Mouse (Mus musculus) CH12.LX (cell line): ENCODE results near the gene Kcng3. TPM values are rescaled to one million over a fixed set of nuclear protein-coding genes. Genes with fewer than 3 reads are reported as not detected.

Source experiments
- DNase-seq: peaks from one replicate; pipeline ENCODE4 v3.0.0-alpha.2; 2013; ENCODE audit errors: extremely low read depth
- H3K27ac ChIP-seq: 2 replicates; pipeline ENCODE4 v1.5.1; 2012; ENCODE audit warnings: low read depth, mild to moderate bottlenecking, control low read depth, moderate library complexity; ENCODE audit not compliant: insufficient read depth
- H3K27me3 ChIP-seq: replicated peaks from 2 replicates; pipeline ENCODE3; 2012; ENCODE audit warnings: inconsistent platforms
- H3K36me3 ChIP-seq, 2 experiments: replicated peaks in 1 of 2; 2 replicates each; pipeline versions ENCODE3 to v1.6.1; 2012; ENCODE audit warnings: inconsistent platforms in 1 of 2, low read length in 1 of 2, mild to moderate bottlenecking in 1 of 2, mixed read lengths in 1 of 2, moderate library complexity in 1 of 2; ENCODE audit not compliant: control insufficient read depth in 1 of 2, insufficient read depth in 1 of 2
- H3K4me1 ChIP-seq, 2 experiments: 2 replicates each; pipeline ENCODE4 v1.6.1; 2012; ENCODE audit warnings: inconsistent platforms in 1 of 2, moderate library complexity in 1 of 2; ENCODE audit not compliant: insufficient read depth in 2 of 2, control insufficient read depth in 1 of 2
- H3K4me2 ChIP-seq: 2 replicates; pipeline ENCODE4 v1.6.1; 2012; ENCODE audit warnings: low read depth, mild to moderate bottlenecking, control low read depth; ENCODE audit not compliant: poor library complexity, insufficient read depth, severe bottlenecking
- H3K4me3 ChIP-seq, 3 experiments: fragments of 150-350 bp in 1 of 3; sonication (generic) in 1 of 3; replicated peaks in 1 of 3; 2 replicates each; pipeline versions ENCODE3 to v1.5.1; 2011 to 2012; ENCODE audit warnings: low read depth in 2 of 3, low read length in 2 of 3, mild to moderate bottlenecking in 2 of 3, moderate library complexity in 2 of 3, control low read depth in 1 of 3, improper control_type of control experiment in 1 of 3, inconsistent platforms in 1 of 3, mixed read lengths in 1 of 3; ENCODE audit not compliant: poor library complexity in 1 of 3
- H3K79me2 ChIP-seq: replicated peaks from 2 replicates; pipeline ENCODE4 v1.6.1; 2012; ENCODE audit warnings: mild to moderate bottlenecking, moderate library complexity; ENCODE audit not compliant: control insufficient read depth, poor library complexity, insufficient read depth, severe bottlenecking; ENCODE audit errors: extremely low read depth
- H3K9ac ChIP-seq: 2 replicates; pipeline ENCODE4 v1.6.1; 2012; ENCODE audit warnings: low read depth, mild to moderate bottlenecking, control low read depth, moderate library complexity; ENCODE audit not compliant: insufficient read depth
- H3K9me3 ChIP-seq: replicated peaks from 2 replicates; pipeline ENCODE3; 2012; ENCODE audit warnings: low read length, inconsistent platforms, mixed read lengths
- CHD1 ChIP-seq: IDR thresholded peaks from 2 replicates; pipeline ENCODE4 v1.6.1; 2012; ENCODE audit warnings: low read depth, low read length, improper control_type of control experiment, inconsistent platforms
- CTCF ChIP-seq, 2 experiments: IDR thresholded peaks in 1 of 2; conservative IDR thresholded peaks in 1 of 2; 2 replicates each; pipeline ENCODE4 v1.5.1; 2011 to 2012; ENCODE audit warnings: low read depth in 2 of 2, low read length in 2 of 2, improper control_type of control experiment in 1 of 2, inconsistent platforms in 1 of 2, mild to moderate bottlenecking in 1 of 2, moderate library complexity in 1 of 2
- ELF1 ChIP-seq: IDR thresholded peaks from 2 replicates; pipeline ENCODE4 v1.6.1; 2014; ENCODE audit warnings: low read depth, mild to moderate bottlenecking, inconsistent platforms, low read length, improper control_type of control experiment
- EP300 ChIP-seq: IDR thresholded peaks from 2 replicates; pipeline ENCODE4 v1.6.1; 2011; ENCODE audit warnings: low read length, improper control_type of control experiment
- ETS1 ChIP-seq: conservative IDR thresholded peaks from 2 replicates; pipeline ENCODE4 v1.6.1; 2012; ENCODE audit warnings: low read depth, mild to moderate bottlenecking, inconsistent platforms, low read length, improper control_type of control experiment, moderate library complexity
- GABPA ChIP-seq: IDR thresholded peaks from 2 replicates; pipeline ENCODE4 v1.6.1; 2012; ENCODE audit warnings: low read depth, low read length, improper control_type of control experiment, inconsistent platforms; ENCODE audit not compliant: insufficient replicate concordance
- IRF4 ChIP-seq: IDR thresholded peaks from 2 replicates; pipeline ENCODE4 v1.6.1; 2014; ENCODE audit warnings: low read depth, mild to moderate bottlenecking, inconsistent platforms, low read length, improper control_type of control experiment
- JUN ChIP-seq: IDR thresholded peaks from 2 replicates; pipeline ENCODE4 v1.6.1; 2011; ENCODE audit warnings: low read depth, mild to moderate bottlenecking, low read length, improper control_type of control experiment, moderate library complexity; ENCODE audit not compliant: insufficient read depth
- JUND ChIP-seq: conservative IDR thresholded peaks from 2 replicates; pipeline ENCODE4 v1.6.1; 2011; ENCODE audit warnings: low read depth, low read length, improper control_type of control experiment
- MAZ ChIP-seq: IDR thresholded peaks from 2 replicates; pipeline ENCODE4 v1.6.1; 2012; ENCODE audit warnings: low read depth, mild to moderate bottlenecking, inconsistent platforms, low read length, improper control_type of control experiment, moderate library complexity
- MEF2A ChIP-seq: IDR thresholded peaks from 2 replicates; pipeline ENCODE4 v1.6.1; 2014; ENCODE audit warnings: low read depth, mild to moderate bottlenecking, inconsistent platforms, low read length, improper control_type of control experiment, borderline replicate concordance
- MXI1 ChIP-seq: IDR thresholded peaks from 2 replicates; pipeline ENCODE4 v1.6.1; 2011; ENCODE audit warnings: mild to moderate bottlenecking, low read depth, low read length, improper control_type of control experiment
- NELFE ChIP-seq: IDR thresholded peaks from 2 replicates; pipeline ENCODE4 v1.6.1; 2011; ENCODE audit warnings: low read depth, low read length, improper control_type of control experiment
- NRF1 ChIP-seq: IDR thresholded peaks from 2 replicates; pipeline ENCODE4 v1.6.1; 2014; ENCODE audit warnings: low read depth, mild to moderate bottlenecking, inconsistent platforms, low read length, improper control_type of control experiment, moderate library complexity
- PAX5 ChIP-seq: IDR thresholded peaks from 2 replicates; pipeline ENCODE4 v1.6.1; 2012; ENCODE audit warnings: low read length, inconsistent platforms, mixed read lengths
- POLR2AphosphoS2 ChIP-seq: IDR thresholded peaks from 2 replicates; pipeline ENCODE4 v1.6.1; 2011; ENCODE audit warnings: low read depth, low read length, improper control_type of control experiment
- RAD21 ChIP-seq: IDR thresholded peaks from 2 replicates; pipeline ENCODE4 v1.6.1; 2011; ENCODE audit warnings: low read depth, mild to moderate bottlenecking, low read length, improper control_type of control experiment, moderate library complexity
- RCOR1 ChIP-seq: conservative IDR thresholded peaks from 2 replicates; pipeline ENCODE4 v1.6.1; 2012; ENCODE audit warnings: low read depth, mild to moderate bottlenecking, inconsistent platforms, low read length, improper control_type of control experiment
- SIN3A ChIP-seq: IDR thresholded peaks from 2 replicates; pipeline ENCODE4 v1.6.1; 2012; ENCODE audit warnings: low read length, improper control_type of control experiment, inconsistent platforms
- SMC3 ChIP-seq: IDR thresholded peaks from 2 replicates; pipeline ENCODE4 v1.6.1; 2011; ENCODE audit warnings: low read depth, low read length, improper control_type of control experiment
- TBP ChIP-seq: conservative IDR thresholded peaks from 2 replicates; pipeline ENCODE4 v1.6.1; 2011; ENCODE audit warnings: low read depth, low read length, improper control_type of control experiment
- TCF12 ChIP-seq: IDR thresholded peaks from 2 replicates; pipeline ENCODE4 v1.6.1; 2014; ENCODE audit warnings: low read depth, mild to moderate bottlenecking, inconsistent platforms, low read length, improper control_type of control experiment
- UBTF ChIP-seq: IDR thresholded peaks from 2 replicates; pipeline ENCODE4 v1.6.1; 2012; ENCODE audit warnings: low read depth, mild to moderate bottlenecking, inconsistent platforms, low read length, improper control_type of control experiment, moderate library complexity
- USF1 ChIP-seq: IDR thresholded peaks from 2 replicates; pipeline ENCODE4 v1.6.1; 2014; ENCODE audit warnings: low read depth, mild to moderate bottlenecking, inconsistent platforms, low read length, improper control_type of control experiment
- USF2 ChIP-seq: conservative IDR thresholded peaks from 2 replicates; pipeline ENCODE4 v1.6.1; 2011; ENCODE audit warnings: low read depth, low read length, improper control_type of control experiment
- ZC3H11A ChIP-seq: IDR thresholded peaks from 2 replicates; pipeline ENCODE4 v1.6.1; 2012; ENCODE audit warnings: low read depth, mild to moderate bottlenecking, inconsistent platforms, low read length, improper control_type of control experiment
- ZKSCAN1 ChIP-seq: IDR thresholded peaks from 2 replicates; pipeline ENCODE4 v1.6.1; 2012; ENCODE audit warnings: low read depth, inconsistent platforms, low read length, improper control_type of control experiment, borderline replicate concordance
- ZMIZ1 ChIP-seq: IDR thresholded peaks from 2 replicates; pipeline ENCODE4 v1.6.1; 2012; ENCODE audit warnings: low read depth, mild to moderate bottlenecking, inconsistent platforms, low read length, improper control_type of control experiment
- ZNF384 ChIP-seq: IDR thresholded peaks from 2 replicates; pipeline ENCODE4 v1.6.1; 2012; ENCODE audit warnings: low read depth, low read length, improper control_type of control experiment, inconsistent platforms
- dilution Hi-C: fragments of 300-500 bp; cut with MboI; formaldehyde crosslinking; loops from 2 replicates; pipeline ENCODE4 v1.14.3; 2020; ENCODE audit warnings: low sequenced_read_pairs; ENCODE audit not compliant: extremely low pct_unique_long_range_greater_than_20kb, extremely low pct_ligation_motif_present
- in situ Hi-C: fragments of 300-500 bp; cut with MboI; formaldehyde crosslinking; loops from 3 replicates; pipeline ENCODE4 v1.14.3; 2019; ENCODE audit warnings: low sequenced_read_pairs, low pct_ligation_motif_present, low pct_unique_long_range_greater_than_20kb, mixed read lengths
- polyA plus RNA-seq: library from polyadenylated mRNA; unstranded; fragments of >175 nt; gene quantifications from 2 replicates; pipeline ENCODE4 v1.2.1, GENCODE M21; 2012; ENCODE audit warnings: low read depth; ENCODE audit not compliant: insufficient read length
- total RNA-seq, 2 experiments: library from RNA; depleted of rRNA; stranded (reverse); fragments of 300-350 nt in 1 of 2; fragments of >200 nt in 1 of 2; gene quantifications; 2 replicates each; pipeline ENCODE4 v1.2.3; 2012 to 2014

The Kcng3 gene
- total and polyA plus RNA-seq, 3 experiments = not detected

DNA sequence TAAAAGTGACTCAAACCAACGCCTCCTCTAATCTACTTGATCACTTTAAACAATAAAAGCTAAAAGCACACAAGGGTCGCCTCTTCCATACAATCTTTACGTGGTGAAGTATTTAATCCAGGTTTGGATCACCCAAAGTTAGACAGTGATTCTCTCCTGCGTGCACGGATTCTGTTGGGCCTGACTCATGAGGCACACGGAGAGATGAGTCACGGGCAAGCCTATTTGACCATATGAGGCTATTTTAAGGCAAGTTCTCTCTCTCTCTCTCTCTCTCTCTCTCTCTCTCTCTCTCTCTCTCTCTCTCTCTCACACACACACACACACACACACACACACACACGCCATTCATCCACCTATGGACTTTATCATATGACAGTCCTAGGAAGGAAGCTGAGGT, 57.1 kb downstream of the Kcng3 start:
- no peak overlapping the region for H3K27ac ChIP-seq
- H3K4me1 ChIP-seq = peaks cover 2 to 5% of the 10 kb centered on the region in 2 experiments; a peak in 1 of 4 replicates
- H3K4me3 ChIP-seq = no peak overlapping the region
- in situ Hi-C loops (no loop called here), dilution Hi-C loops (no loop called here)
- H3K9ac ChIP-seq = no peak overlapping the region
- no peaks in the 10 kb centered on the region for H3K9me3 ChIP-seq
- no peak overlapping the region for H3K4me2 ChIP-seq
- no peaks in the 10 kb centered on the region for H3K36me3 ChIP-seq
- DNase-seq = no peak
- no peaks in the 10 kb centered on the region for H3K27me3 ChIP-seq
- no peaks in the 10 kb centered on the region for H3K79me2 ChIP-seq
- TF ChIP-seq TCF12 (no peak), ZC3H11A (no peak), CHD1 (no peak), MAZ (no peak), JUND (no peak), ZKSCAN1 (no peak), SMC3 (no peak), TBP (no peak), RCOR1 (no peak), GABPA (no peak), USF1 (no peak), ETS1 (no peak), RAD21 (no peak), CTCF (conservative IDR thresholded peaks at IDR 0.05 in 1 of 2, IDR thresholded peaks at IDR 0.05 in 1 of 2; ENCODE audit: low read depth in 2 of 2, low read length in 2 of 2) (no peak), MEF2A (no peak), USF2 (no peak), UBTF (no peak), EP300 (no peak), POLR2AphosphoS2 (no peak)

DNA sequence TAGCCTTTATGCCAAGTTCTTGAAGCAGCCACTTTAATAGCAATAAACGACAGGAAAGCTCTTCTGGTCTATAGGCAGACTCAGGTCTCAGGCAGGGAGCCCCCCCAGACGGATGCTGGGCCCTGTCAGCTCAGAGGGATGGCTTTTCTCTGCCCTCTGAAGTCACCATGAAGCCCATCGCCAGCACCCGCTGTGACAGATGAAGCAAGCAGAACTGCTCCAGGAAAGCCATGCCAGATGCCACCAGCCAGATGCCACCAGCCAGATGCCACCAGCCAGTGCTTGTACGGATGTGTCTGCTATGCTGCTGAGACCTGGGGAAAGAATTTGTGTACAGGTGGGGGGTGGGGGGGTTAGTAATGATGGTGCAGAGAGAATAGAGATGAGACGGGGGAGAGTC, 58.6 kb downstream of the Kcng3 start:
- dilution Hi-C loops (no loop called here), in situ Hi-C loops (no loop called here)
- no peaks in the 10 kb centered on the region for H3K27me3 ChIP-seq
- H3K4me2 ChIP-seq = no peak overlapping the region
- H3K9me3 ChIP-seq = no peaks in the 10 kb centered on the region
- TF ChIP-seq JUN (no peak), ZKSCAN1 (no peak), NELFE (no peak), ELF1 (no peak), PAX5 (no peak), ZMIZ1 (no peak), SIN3A (no peak), ETS1 (no peak), NRF1 (no peak), ZNF384 (no peak), TBP (no peak), IRF4 (no peak), MAZ (no peak), SMC3 (no peak), MXI1 (no peak), GABPA (no peak), CTCF (conservative IDR thresholded peaks at IDR 0.05 in 1 of 2, IDR thresholded peaks at IDR 0.05 in 1 of 2; ENCODE audit: low read depth in 2 of 2, low read length in 2 of 2) (no peak), ZC3H11A (no peak)
- no peak overlapping the region for H3K4me3 ChIP-seq
- no peak overlapping the region for H3K9ac ChIP-seq
- peaks cover 2 to 5% of the 10 kb centered on the region in 2 experiments; a peak in 1 of 4 replicates for H3K4me1 ChIP-seq
- H3K79me2 ChIP-seq = no peaks in the 10 kb centered on the region
- no peaks in the 10 kb centered on the region for H3K36me3 ChIP-seq
- no peak overlapping the region for H3K27ac ChIP-seq
- no peak for DNase-seq
